Mouse (Mus musculus) left cerebral cortex, adult 18-20 months (tissue): ENCODE results near the gene Ing5. TPM values are rescaled to one million over a fixed set of nuclear protein-coding genes. Genes with fewer than 3 reads are reported as not detected.
A peak's percentile ranks its signal among the peaks of the same experiment; 100 is the strongest.
"Not testable (repeated sequence)": the region's sequence is repeated elsewhere in the genome, so short reads cannot be mapped to it uniquely, and the experiment has no call there.

Experiments used
- DNase-seq, 2 experiments: peaks; one replicate each; pipeline ENCODE4 v3.0.0; 2021 to 2022; ENCODE audit warnings: low spot score in 2 of 2, mixed read lengths in 1 of 2
- long read RNA-seq, 2 experiments: library from polyadenylated mRNA; stranded (forward); transcript quantifications; one replicate each; pipeline ENCODE4 v2.0.0; 2021
- total RNA-seq, 2 experiments: library from RNA; stranded (reverse); gene quantifications; 2 replicates each; pipeline ENCODE4 v1.2.3; 2021

Ing5 gene
- 10 to 100 TPM; 16.0 TPM for total RNA-seq
- long read RNA-seq, experiment 1, full-length matches to known transcripts, result 5 of 6 reads
- long read RNA-seq, experiment 1, partial matches to known transcripts, result 1 of 6 reads
- long read RNA-seq, experiment 1, other reads (novel, unspliced or antisense), result 0 of 6 reads
- long read RNA-seq, experiment 2, full-length matches to known transcripts, result 7 of 8 reads
- long read RNA-seq, experiment 2, partial matches to known transcripts, result 0 of 8 reads
- long read RNA-seq, experiment 2, other reads (novel, unspliced or antisense), result 1 of 8 reads

DNA sequence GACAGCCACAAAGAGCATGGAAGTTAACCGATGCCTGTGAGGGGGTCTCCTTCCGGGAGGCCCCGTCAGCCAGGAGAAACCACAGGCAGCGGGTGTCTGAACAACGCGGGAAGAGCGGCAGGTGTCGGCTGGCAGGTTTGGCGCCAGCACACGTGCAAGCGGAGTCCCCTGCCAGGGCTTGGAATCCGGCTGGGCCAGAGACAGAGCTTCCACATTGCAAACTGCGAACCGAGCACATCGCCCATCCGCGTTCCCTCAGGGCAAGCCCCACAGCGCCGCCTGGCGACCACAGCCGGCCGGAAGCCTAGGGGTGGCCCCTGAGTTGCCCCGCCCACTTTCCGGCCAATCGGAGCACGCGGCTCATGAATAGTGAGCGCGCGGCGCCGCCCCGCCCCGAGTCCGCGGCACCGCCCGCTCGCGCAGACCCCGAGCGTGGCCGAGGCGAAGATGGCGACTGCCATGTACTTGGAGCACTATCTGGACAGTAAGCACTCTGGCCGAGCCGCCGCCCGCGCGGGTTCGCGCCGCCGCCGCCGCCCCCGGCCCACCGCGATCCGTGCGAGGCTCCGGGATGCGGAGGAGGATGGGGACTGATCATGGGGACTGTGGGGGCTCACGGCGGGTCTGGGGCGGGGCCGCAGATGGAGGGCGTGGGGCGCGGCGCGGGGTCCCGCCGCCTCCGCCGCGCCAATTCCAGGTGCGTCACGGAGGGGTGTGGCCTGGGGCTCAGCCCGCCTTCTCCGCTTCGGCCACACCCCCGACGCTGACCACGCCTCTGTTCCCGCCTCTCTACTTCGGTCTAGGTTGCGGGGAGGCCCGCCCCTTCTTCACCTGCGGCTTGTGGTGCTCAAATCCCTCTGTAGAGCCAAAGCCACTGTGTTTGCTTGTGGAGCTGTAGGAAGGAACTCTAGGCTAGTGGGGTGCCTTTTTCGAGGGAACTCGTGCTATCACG is at the start of gene Ing5:
Ing5 (plus strand) TSS at position 410 of the 952 bp plus-strand sequence.
- peak; percentile 100 for DNase-seq

DNA sequence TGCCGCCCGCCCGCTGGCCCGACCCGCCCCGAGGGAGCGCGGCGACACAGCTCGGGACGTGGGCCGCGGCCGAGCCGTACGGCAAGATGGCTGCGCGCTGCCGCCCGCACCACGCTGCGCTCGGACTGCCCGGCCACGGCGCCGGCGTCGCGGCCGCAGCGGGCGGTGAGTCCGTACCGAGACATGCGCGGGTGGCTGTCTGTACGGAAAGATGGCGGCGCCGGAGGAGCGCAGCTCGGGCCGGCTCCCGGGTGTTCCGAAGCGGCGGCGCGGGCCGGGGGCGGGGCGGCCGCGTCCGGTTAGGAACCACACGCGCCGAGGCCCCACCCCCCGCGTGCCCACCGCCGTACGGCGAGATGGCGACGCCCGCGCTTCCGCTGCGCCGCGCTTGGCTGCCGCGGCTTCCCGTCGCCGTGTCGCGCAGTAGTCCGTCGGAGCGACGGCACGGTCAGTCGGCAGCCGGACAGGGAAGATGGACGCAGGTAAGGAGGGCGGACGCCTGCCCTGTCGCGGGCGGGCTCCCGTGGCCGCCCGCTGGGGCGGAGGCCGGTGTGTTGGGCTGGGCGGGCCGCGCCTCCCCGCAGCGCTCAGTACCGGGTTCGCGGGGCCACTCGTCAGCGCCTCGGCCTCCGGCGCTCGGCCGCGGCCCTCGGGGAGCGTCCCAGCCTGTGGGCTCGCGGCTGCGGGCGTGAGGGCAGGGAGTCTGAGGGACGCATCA is 49.0 kb upstream of the Ing5 start, which contains the start of gene Thap4:
Thap4 (minus strand) TSS at position 292 of the 718 bp plus-strand sequence.
- DNase-seq, result peak; percentile 88 to 95

DNA sequence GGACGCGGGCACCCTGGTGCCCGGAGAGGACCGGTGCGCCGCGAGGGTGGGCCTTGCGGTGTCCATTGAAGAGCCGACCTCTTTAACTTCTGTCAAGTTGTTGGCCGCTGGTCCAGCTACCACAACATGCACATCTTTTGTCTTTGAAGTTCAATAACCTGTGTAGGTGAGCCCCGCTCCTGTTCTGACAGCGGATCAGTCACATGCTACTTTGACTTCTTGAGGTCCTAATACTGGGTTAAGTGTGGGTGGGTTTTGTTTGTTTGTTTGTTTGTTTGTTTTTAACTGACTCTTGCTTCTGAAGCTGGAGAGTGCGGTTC is 48.5 kb upstream of the Ing5 start:
- DNase-seq, result no peak

DNA sequence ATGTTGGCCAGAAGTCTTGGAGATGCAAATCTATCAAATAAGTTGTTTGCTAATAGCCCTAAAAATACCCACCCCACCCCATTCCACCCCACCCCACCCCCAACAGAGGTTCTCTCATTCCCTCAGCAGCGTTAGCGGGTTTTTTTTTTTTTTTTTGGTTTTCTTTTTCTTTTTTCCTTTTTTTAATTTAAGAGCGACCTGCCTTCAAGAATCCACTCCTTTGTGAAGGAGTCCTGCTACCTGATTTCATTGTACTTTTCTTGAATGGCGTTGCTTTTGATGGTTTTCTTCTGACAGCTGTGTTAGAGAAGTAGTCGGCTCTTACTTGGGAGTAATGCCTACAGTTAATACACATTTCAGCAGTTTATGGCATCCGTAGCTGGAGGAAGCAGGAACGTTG is 48.1 kb upstream of the Ing5 start:
- no peak for DNase-seq

DNA sequence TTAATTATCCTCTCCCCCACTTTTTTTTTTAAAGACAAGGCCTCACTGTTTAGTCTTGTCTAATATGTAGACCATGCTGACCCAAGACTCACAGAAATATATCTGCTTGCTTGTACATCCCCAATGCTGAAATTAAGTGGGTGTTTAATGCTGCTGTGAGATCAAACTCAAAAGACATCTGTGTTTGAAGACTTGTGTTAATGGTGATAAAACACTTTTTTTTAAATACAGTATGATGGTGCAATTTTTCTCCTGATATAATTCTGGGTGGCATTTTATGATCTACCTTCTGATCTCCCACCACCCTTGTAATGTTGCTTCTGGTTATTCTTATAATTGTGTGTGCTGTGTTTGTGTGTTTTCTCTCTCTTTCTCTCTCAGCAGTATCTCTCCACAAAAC is 47.6 kb upstream of the Ing5 start:
- DNase-seq, result no peak

DNA sequence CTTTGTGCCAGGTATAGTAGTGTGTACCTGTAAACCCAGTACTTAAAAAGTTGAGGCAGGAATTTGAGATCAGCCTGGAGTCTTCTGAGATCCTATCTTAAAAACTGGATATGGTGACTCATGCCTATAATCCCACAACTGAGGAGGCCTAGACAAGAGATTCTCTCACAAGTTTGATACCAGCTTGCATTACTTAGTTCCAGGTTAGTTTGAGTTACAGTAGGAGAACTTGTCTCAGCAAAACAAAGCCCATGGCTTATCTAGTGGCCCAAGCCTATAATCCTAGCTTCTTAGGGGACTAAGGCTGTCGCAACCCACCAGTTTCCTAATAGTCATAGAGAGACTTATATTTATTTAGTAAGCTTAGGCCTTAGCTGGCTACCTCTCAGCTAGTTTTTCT is 43.7 kb upstream of the Ing5 start:
- DNase-seq, result no peak

DNA sequence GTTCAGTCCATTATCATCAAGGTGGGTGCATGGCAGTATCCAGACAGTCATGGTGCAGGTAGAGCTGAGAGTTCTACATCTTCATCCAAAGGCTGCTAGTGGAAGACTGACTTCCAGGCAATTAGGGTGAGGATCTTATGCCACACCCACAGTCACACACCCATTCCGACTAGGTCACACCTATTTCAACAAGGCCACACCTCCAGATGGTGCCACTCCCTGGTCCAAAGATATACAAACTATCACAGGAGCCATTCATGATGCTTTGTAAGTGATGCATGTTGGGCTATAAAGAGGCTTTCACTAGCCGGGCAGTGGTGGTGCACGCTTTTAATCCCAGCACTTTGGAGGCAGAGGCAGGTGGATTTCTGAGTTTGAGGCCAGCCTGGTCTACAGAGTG is 40.2 kb upstream of the Ing5 start:
- DNase-seq, result not testable (repeated sequence)

DNA sequence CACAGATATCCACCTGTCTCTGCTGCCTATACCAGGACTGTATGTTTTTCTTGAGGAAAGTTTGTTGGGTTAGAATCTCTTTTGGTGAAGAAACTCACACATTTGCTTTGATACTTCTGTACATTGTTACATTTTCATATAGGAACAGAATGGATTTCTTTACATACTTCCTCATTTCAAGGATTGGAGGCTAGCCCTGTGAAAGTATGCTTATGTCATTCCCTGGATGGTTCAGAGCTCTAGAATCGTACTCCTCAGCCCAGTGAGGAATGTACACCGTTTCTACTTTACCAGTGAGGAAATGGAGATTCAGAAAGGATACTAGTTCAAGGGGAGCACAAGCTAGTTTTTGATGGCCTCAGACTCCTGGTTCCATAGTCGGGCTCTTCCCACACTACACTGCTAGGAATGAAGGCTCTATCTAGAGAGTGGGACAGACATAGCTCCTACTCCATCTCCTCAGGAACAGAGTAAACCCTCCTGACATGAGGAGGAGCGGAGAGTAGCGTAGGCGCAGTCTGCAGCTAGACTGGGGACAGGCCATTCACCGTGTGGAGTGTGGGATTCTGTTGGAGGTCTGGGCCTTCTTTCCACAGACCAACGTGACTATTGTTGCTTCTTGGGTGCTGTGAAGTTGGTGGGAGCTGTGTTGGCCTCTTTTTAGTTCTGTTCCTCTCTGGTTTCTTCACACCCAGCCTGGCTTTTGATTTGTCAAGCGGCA is 38.7 kb upstream of the Ing5 start:
- DNase-seq, result no peak

DNA sequence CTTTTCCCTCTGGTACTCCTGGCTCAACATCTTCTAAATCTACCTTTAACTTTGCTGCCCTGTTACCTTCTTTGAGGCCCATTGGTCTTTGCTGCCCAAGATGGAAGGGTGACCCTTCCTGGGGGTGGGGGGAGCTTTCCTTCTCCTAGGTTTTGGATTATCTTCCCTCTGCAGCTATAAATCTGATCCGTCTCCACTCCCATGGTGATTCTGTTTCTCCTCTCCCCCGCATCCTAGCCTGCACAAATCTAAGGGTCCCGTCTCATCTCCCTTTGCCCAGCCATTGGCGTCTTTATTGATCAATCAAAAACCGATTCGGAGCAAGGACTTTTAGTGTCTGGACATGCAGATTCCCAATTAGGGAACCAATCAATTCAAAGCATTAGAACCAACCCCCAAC is 36.2 kb upstream of the Ing5 start:
- no peak for DNase-seq

DNA sequence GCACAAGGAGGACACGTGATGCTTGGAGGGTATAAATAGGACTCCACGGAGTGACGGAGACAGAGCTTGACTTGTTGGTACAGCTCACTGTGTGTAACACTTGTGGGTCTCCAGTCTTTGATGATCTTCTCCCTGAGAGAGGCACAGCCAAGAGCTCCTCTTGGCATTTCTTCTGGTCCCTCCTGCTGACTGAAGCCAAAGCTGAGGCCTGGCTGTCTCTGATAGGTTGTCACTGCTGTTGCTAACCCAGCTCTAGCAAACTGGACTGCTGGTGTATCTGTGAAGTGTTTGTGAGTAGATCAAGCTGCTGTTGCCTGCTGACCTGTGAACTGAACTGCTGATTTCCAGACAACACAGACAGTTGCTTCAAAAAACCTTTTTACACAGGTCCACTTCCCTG is 33.9 kb upstream of the Ing5 start:
- DNase-seq, result no peak

DNA sequence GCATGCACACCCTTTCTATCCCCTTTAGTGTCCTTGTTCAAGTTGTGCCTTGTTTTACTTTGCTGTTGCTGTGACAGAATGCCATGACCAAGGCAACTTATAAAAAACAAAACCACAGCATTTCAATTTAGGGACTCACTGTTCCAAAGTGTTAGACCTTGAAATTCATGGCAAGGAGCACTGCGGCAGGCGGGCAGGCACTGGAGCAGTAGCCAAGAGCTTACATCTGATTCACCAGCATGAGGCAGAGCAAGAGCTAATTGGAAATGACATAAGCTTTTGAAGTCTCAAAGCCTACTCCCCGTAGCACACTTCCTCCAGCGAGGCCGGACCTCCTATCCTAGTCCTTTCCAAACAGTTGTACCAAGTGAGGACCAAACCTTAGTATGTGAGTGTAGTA is 27.1 kb upstream of the Ing5 start:
- DNase-seq, result no peak

DNA sequence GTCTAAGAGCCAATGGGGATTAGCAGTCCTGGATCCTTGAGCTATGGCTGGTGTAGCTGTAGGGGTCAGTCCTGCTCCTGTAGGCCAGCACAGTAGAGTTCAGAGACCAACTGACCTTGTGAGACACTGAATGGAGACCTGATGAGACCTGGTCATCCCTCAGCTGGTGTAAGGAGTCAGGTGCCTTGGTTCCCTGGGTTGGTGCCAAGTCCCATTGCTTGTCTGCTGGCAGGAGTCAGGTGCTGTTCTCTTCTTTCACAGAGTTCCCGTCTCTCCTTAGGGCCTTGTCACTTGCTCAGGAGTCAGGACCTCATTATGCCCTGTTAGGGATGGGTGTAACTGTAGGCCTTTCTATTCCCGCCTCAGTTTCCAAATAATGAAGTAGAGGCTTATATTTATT is 16.9 kb upstream of the Ing5 start:
- no peak for DNase-seq

DNA sequence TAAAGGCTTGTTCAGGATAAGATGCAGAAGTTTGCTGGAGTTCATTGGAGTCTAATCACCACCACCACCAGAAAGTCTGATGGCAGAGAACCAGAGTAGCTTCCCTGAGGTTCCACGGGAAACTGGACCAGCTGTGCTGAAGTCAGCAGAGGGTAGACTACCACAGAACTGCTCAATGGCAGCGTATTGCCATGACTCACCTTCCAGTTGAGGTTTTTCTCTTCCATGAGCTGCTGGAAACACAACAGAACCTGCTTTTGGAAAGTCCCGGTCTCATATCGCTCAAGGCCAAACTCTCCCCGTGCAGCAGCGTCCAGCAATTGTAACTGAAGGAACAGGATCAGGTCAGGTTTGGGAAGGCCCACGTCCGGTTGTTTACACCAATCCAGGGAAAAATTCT is 9.2 kb upstream of the Ing5 start:
- DNase-seq, result no peak

DNA sequence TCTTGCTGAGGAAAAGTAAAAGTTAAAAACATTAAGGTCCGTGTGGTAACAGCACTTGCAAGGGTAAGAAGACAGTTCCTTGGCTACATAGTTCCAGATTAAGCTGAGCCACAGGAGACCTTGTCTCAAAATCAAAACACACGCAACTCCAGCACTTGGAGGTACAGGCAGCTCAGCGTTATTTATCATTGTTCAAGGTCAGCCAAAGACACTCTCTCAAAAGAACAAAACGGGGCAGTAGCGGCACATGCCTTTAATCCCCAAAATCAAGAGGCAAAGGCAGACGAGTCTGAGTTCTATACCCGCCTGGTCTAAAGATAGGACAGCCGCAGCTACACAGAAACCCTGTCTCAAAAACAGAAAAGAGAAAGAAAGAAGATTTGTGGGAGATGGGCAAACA is 7.9 kb upstream of the Ing5 start:
- no peak for DNase-seq

DNA sequence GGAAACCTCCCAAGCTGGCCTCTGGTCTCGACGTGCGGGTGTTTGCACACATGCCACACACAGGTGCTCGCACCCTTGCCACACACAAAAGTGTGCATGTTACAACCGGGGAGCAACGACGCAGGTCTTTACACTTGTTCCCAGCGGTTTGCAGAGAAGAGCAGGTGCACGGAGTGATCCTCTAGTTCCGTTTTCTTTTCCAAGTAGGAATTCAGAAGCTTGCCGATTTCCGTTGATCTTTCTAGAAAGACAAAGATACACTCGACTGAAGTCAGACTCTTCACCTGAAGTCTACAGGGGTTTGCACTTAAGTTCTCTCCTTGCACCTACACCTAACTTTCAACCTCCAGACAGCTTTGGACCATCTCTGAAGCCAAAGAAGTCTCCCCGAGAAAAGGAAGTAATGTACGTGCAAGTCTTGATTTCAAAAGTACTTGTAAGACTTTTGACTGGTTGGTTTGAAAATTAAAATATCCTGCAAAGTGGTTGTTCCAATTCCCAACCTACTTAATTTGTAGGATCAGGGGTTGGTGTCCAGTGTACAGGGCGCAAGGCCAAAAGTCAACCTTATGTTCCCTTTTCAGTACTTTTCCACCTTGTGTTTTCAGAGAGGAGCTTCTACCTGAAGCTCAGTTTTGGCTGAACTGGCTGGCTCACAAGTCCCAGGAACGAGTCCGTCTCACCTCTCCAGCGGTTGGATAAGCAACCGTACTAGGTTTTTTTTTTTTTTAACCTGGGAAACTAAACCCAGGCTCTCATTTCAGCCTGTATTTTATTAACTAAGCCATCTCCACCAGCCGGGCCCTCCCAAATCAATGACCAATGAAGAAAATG is 2.9 kb upstream of the Ing5 start:
- DNase-seq, result no peak

DNA sequence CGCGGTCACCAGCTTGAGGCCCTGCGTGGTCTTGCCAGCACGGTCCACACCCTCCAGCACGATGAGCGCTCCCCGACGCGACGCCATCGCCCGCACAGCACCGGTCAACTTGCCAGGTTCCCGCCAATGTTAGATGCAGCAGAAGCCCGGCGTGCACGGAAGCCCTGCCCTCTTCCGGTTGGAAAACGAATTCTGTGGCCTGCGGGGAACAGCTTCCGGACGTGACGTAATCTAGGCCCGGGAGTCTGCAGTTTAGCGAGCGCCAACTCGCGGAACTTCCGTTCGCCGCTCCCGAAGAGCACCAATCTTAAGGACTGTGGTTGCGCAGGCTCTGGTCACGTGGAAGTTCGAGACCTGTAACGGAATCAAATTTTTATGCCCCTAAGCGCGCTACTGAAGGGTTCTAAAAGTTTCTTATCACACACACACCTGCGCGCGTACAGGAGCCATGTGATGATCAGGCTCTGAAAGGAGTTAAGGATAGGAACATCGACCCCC is 2.0 kb upstream of the Ing5 start, which contains the start of gene Dtymk:
Dtymk (minus strand) TSS at position 194 of the 498 bp plus-strand sequence.
- peak; percentile 91 to 94 for DNase-seq

DNA sequence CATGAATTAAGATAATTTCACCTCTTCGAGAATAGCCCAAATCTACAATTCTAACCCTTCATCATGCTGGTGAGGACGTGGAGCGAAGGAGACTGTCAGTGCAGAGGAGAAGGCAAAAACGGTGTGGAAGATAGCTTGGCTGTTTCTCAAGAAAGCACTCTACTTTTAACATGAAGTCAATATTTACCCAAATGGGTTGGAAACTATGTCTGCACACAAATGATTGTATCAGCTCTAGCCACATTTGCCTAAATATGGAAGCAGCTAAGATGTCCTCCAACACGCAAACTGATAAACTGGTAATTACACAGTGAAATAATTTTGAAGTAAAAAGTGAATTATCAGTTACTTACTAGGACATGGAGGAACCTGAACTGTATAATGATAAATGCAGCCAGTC is 994 bp upstream of the Ing5 start:
- no peak for DNase-seq

DNA sequence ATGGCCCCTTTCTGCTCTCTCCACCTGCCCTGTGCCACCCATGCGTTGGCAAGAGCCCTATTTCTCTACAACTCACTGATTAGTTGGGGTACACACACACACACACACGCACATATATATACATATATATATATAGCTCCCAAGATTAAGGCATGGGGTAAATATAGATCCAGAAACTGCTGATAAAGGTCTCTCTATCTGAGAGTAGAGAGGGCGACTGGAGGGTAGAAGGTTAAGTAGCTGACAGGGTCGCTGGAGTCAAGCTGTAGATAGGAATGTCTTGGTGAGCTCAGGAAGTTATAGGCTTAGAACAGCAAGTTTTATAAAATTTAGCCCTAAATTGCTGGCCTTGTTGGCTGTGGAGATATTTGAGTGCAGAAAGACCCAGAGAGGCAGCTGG is 1.1 kb downstream of the Ing5 start:
- DNase-seq, result no peak

DNA sequence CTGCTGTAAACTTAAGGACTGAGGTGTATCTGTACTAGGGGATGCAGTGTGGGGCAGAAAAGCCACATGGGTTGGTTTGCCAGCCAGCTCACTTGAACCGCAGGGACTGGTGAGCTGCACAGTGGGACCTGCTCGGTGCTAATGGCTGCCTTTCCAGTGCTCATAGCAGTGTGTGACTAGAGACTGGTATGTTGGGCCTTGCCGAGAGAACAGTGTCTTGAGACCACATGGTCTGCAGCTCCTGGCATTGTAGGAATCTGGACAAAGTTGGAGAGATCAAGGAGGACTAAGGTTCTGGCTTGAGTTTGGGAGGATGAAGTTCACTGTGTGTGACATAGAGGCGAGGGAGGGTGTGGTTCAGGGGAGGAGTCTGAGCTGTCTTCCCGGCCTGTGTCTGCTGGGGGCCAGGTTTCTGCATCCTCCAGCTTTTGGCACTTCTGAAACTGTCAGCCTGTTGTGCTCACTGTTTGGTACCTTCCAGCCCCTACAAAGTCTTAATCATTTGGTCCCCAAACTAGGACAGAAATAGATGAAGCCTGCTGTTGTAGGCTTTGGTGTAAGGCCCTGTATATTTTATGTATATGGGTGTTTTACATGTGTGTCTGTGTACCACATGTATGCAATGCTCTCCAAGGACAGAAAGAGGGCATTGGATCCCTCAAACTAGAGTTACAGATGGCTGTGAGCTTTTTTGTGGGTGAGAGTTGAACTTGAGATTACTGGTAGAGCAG is 1.6 kb downstream of the Ing5 start:
- DNase-seq, result no peak
